Mouse (Mus musculus) left cerebral cortex, adult 8-10 months (tissue): Measurements from ENCODE around the gene Gm20931. TPM values are rescaled to one million over a fixed set of nuclear protein-coding genes. Genes with fewer than 3 reads are reported as not detected.
"Not testable (repeated sequence)": the region's sequence is repeated elsewhere in the genome, so short reads cannot be mapped to it uniquely, and the experiment has no call there.

Experiments used
- DNase-seq, 2 experiments: peaks; one replicate each; pipeline ENCODE4 v3.0.0; 2022; ENCODE audit warnings: low spot score in 2 of 2
- total RNA-seq, 4 experiments: library from RNA; stranded (reverse); gene quantifications; 2 replicates each; pipeline ENCODE4 v1.2.4; 2022

Gm20931 gene
- not detected for total RNA-seq

GRCm38 (mm10) chrY:55213420-55213819, at the start of gene Gm20931:
TSS of gene Gm20931 (plus strand) at chrY:55213720.
- DNase-seq = not testable (repeated sequence)
